Mouse (Mus musculus): ENCODE measurements at regions not wholly inside any gene's neighbourhood (a gene's known extent, or its start where the extent isn't known, plus 50 kb on each side); places are given as distances from the start of the nearest gene placed in this dataset.

DNA sequence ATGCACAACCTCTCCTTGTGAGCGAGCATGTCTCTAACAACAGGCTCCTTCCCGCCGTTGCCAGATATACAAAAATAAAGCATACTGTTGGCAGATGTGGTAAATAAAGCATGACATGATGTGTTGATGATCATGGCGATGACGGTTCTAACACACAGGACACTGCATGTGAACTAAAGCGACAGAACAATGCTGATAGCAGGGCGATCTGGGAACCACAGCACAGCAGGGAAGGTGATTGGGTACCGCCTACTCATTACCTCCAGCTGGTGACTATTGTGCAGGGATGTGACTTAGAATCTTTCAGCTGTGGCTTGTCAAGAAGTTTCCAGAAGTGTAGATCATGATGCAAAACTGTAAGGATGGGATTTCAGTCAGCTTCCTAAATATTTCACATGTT lies 260.5 kb upstream of the Gria1 start:
- TF ChIP-seq CTCF (IDR thresholded peaks at IDR 0.05; ENCODE audit: insufficient read depth, low read depth, low read length) (no peak), POLR2A (IDR thresholded peaks at IDR 0.05; ENCODE audit: insufficient read depth, low read depth, low read length) (no peak)

Data from olfactory bulb, adult 2 months (tissue).